Mouse (Mus musculus): ENCODE measurements at regions not wholly inside any gene's neighbourhood (a gene's known extent, or its start where the extent isn't known, plus 50 kb on each side); places are given as distances from the start of the nearest gene placed in this dataset.

- DNase-seq (ENCODE audit: low spot score in 2 of 2): peak; percentile 34 to 35
Observed at GRCm38 (mm10) chr6:11404101-11404500, 503.2 kb downstream of the Ndufa4 start.

DNA sequence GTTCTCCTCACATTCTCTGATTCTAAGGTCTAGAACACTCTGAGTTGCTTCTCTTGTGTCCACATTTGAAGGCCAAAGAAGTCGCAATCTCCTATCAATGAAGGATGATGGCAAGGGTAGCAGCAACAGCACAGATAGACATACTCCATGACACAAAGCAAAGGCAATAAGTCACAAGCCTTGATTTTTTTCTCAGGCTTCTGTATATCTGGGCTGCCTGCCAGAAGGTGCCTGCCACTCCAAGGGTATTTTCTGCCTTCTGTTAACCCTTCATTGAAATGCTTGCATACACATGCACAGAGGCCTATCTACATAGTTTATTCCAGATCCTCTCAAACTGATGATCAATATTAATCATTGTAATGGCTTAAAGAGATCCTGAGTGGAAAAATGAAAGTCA lies 548.2 kb downstream of the Ndufa4 start:
- DNase-seq (ENCODE audit: low spot score in 2 of 2): no peak

DNA sequence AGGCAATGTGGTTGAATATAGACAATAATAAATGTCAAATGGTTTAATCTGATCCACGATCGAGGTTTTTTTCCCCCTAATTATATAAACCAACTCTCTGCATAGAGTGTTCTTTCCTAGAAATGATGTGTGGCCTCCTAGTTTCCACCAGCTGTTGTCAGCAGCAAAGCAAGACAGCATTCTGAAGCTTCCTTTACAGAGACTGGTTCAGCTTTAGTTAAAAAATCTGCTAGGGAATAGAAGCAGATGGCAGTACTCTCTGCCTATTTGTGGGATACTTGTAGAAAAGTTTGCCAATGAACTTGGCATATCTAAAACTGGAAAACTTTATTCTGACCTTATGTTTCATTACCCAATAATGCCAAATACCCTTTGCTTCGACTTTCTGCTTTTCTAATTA lies 553.7 kb downstream of the Ndufa4 start:
- DNase-seq (ENCODE audit: low spot score in 2 of 2): peak in 1 of 2 experiments; percentile 26

DNA sequence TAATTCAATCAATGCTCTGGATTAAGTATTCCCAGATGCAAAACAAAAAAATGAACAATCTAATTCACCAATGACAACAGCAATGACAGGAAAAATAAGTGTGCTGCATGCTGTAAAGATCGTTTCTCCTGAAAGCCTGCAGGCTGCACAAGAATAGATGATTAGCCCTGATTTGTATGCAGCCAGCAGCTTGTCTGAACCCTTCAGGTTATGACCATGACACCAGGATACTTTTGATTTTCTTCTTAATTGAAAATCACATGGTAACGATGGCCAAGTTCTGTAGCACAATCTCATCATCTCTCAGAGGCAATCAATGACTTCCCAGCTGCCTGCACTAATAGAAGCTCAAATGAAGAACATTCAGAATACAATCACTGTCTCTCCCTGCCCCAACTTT lies 573.2 kb downstream of the Ndufa4 start:
- DNase-seq (ENCODE audit: low spot score in 2 of 2): no peak

DNA sequence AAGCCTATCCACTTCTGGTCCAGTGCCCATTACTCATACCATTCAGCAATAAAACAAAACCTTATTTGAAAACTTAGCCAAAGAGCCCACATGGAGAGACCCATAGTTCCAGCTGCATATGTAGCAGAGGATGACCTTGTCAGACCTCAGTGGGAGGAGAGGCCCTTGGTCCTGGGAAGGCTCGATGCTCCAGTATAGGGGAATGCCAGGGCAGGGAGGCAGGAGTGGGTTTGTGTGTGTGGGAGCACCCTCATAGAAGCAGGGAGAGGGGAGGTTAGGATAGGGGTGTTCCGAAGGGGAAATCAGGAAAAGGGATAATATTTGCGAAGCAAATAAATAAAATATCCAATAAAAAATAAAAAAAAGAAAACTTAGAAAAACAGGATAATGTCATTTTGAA lies 593.6 kb downstream of the Ndufa4 start:
- DNase-seq (ENCODE audit: low spot score in 2 of 2): no peak

- DNase-seq (ENCODE audit: low spot score in 2 of 2): peak in 1 of 2 experiments; percentile 28
Observed at GRCm38 (mm10) chr6:11305979-11306534, 601.2 kb downstream of the Ndufa4 start.

DNA sequence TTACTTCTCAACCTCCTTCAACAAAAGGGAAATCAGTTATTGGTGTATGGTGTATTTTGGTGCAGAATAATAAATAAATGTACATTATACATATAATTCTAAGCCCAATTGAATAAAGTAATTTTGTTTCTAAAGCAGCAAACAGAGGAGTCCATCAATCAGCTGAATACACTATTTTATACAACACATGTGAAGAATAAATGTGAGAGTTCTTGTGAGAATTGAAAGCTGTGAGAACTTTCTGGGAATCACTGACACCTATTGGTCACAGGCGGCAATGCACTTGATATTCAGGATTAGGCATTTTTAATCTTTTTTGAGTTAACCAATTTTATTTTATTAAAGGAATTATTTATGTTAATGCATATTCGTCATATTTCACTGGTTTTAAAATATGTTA lies 623.3 kb downstream of the Ndufa4 start:
- peak; percentile 31 to 47 for DNase-seq (ENCODE audit: low spot score in 2 of 2)

GRCm38 (mm10) chr6:11275214-11275613 lies 632.1 kb downstream of the Ndufa4 start:
- DNase-seq (ENCODE audit: low spot score in 2 of 2): no peak
